Mouse (Mus musculus): ENCODE measurements at regions not wholly inside any gene's neighbourhood (a gene's known extent, or its start where the extent isn't known, plus 50 kb on each side); places are given as distances from the start of the nearest gene placed in this dataset.
A peak's percentile ranks its signal among the peaks of the same experiment; 100 is the strongest.

GRCm38 (mm10) chr10:96860366-96860765 lies 243.6 kb downstream of the Btg1 start:
- DNase-seq (ENCODE audit: low spot score in 2 of 2), result no peak

DNA sequence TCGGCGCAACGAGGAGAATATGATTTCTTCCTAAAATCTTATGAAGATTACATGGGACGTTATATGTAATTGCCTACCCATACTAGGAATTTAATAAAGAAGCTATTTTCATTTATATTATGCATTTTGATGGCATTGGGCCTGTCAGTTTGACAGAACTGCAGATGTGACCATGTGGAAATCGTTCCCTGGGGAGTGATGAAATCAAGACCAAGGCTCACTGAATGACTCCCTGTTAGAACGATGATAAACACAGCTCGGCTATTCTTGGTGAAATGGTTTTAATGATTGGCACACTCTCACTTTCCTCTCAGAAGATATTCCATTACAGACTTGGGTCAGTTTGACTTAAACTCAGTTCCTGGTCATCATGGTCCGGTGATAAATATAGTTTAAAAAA lies 246.4 kb downstream of the Btg1 start:
- DNase-seq (ENCODE audit: low spot score in 2 of 2), result no peak

DNA sequence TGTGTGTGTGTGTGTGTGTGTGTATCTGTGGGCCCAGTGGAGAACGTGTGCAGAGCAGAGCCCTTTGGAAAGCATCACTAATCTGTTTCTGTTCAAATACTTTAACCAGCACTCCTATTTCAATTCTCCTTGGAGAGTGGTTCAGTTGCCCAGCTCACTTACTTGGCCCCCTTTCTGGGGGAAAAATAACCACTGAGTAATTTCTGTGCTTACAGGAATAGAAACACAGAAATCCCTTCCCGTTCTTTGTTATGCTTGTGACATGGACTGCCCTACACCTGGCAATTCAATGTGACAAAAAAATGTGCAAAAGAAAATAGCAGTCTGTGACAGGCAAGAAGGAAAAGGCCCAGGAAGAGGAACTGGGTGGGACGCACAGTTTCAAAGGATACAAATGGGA lies 249.7 kb downstream of the Btg1 start:
- DNase-seq (ENCODE audit: low spot score in 2 of 2), result no peak

DNA sequence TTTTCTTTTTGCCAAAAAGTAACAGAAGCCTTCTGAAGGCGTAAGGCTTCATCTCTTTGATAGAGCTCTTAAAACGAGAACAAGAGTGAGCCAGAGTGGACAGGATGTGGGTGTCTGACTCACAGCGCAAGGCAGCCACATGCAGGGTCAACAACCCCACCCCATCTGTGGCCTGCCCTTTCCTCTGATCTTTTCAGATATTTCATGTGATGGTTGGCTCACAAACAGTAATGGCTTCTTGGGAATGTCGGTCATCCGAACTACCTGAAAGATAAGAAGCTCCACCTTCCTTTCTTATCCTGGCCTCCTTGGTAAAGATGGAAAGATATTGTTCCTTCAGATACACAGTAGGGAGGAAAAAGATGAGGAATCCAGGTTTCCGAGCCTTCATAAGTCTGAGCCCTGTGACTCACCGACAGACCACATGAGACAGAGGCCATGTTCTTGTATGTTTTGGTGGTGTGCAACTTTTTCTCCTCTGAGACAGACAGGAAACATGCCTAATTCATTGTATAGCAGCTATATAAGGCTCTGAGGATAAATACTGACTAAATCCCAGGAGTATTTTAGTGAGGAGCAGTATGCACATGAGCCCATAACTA lies 254.9 kb downstream of the Btg1 start:
- DNase-seq (ENCODE audit: low spot score in 2 of 2), result no peak

GRCm38 (mm10) chr10:96874646-96875045 lies 257.8 kb downstream of the Btg1 start:
- no peak for DNase-seq (ENCODE audit: low spot score in 2 of 2)

DNA sequence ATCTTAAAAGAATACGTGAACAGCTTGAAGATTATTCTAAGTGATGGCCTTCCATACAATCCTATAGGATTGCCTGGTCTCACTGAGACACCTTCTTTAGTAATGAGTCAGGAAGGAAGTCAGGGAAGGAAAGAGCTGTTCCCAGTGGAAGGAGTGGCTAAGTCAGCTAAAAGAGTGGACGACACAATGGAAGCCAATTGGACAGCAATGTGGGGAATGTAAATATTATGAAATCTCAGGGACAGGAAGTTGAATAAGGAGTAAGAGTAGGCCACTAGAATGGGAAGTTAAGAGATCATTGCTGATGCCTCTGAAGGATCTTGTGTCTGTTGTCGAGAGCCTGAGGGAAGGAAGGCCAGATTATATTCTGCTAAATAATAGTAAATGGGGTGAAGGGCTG lies 258.9 kb downstream of the Btg1 start:
- no peak for DNase-seq (ENCODE audit: low spot score in 2 of 2)

DNA sequence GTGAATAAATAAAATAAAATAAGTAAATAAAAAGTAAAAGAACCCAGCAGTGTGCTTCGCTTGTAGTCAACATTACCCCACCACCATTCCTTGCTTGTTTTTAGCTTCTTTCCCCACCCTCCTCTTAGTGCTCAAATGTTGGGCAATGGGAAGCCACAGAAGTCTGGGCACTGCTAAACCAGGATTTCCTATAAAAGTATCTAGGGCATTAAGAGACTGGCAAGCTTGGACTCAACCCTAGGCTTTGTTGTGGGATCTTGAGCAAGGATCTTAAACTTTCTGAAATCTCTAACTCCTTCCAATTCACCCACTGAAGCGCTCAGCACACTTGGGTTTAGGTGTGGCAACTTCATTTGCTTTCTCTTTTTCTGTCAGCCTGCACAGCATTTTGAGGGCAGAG lies 262.6 kb downstream of the Btg1 start:
- no peak for DNase-seq (ENCODE audit: low spot score in 2 of 2)

- no peak for DNase-seq (ENCODE audit: low spot score in 2 of 2)
Measured at GRCm38 (mm10) chr10:96880771-96881170, 264.0 kb downstream of the Btg1 start.

DNA sequence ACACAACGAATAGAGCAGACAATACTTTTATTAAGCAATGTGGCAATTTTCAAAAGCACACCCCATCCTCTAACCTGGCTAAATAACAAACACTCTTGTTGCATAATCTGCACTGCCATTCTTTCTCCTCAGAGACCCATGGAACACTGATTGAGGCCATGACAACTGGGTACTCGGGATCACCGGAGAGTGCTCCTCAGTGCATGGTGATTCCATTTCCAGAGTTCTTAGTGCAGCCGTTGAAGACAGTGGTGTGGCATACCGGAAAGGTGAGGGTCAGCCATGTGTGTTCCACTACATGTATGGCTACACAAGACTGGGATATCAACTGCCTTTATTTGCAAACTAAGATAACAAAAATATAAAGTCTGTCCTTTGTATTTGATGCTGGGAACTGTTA lies 264.4 kb downstream of the Btg1 start:
- no peak for DNase-seq (ENCODE audit: low spot score in 2 of 2)

- no peak for DNase-seq (ENCODE audit: low spot score in 2 of 2)
Measured at GRCm38 (mm10) chr10:96881660-96882059, 264.9 kb downstream of the Btg1 start.

DNA sequence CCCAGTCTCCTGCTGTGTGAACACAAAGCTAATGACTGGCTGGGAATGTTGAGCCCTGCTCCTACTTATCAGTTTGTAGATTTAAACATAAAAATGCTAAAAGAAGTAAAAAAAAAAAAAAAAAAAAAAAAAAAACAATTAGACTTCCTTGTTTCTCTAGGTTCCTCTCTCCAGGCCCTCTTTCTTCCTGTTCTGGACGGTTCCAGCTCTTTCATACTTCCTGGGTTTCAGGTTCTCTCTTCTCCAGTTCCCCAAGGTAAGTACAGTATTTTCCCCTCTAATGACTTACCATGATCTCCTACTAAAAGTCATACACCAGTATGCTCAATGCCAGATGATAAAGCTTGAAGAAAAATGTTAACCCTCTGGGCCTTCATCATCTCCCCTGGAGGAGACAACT lies 284.3 kb downstream of the Btg1 start:
- DNase-seq (ENCODE audit: low spot score in 2 of 2), result no peak

GRCm38 (mm10) chr10:96905098-96905809 lies 288.4 kb downstream of the Btg1 start:
- DNase-seq (ENCODE audit: low spot score in 2 of 2), result no peak

GRCm38 (mm10) chr10:96909661-96910315 lies 293.0 kb downstream of the Btg1 start:
- DNase-seq (ENCODE audit: low spot score in 2 of 2), result no peak

DNA sequence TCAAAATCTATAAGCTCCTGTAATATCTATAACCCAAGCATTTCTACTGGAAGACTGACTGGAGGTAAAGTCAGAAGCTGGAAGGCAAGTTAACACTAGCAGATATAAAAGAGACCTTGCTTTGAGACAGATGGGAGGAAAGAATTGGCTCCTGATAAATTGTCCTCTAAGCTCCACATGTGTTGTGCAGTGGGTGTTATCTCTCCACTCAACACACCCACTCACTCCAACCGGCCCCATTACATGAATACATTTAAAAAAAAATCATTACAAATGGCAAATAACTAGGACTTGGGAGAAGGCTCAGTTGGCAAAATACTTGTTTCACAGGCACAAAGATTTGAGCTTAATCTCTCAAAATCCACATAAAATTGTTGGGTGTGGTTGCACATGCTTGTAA lies 304.4 kb downstream of the Btg1 start:
- DNase-seq (ENCODE audit: low spot score in 2 of 2), result no peak

DNA sequence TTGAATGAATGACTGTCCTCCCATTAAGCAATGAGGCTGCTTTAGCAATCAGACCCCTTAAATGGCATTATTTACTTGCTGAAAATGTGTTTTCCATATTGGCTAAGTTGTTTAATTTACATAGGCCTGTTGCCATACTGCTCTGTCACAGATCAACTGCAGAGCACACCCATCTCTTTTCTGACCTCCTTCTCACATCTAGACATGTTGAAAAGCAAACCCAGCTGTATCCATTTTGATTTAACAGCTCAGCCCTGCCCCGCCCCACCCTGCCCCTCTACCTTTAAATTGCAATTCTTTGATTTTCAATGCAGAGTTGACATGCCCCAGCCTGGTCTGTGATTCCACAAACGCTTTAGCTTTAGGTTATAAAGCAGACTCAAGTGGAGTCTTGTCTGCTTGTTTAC lies 307.5 kb downstream of the Btg1 start:
- no peak for DNase-seq (ENCODE audit: low spot score in 2 of 2)

- no peak for DNase-seq (ENCODE audit: low spot score in 2 of 2)
Measured at GRCm38 (mm10) chr10:96924722-96925121, 307.9 kb downstream of the Btg1 start.

DNA sequence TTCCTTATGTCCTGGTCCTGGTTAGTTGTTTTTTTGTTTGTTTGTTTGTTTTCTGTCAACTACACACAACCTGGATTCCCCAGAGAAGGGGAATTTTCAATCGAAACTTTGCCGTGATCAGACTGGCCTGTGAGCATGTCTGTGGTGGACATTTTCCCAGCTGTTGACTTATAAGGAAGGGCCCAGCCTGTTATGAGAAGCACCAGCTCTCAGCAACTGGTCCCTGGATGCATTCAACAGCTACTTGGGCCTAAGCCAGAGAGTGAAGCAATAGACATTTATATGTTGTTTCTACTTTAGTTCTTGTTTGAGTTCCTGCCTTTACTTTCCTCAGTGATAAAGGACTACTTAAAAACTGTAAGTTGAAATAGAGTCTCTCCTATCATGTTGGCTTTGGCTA lies 309.0 kb downstream of the Btg1 start:
- DNase-seq (ENCODE audit: low spot score in 2 of 2), result no peak

DNA sequence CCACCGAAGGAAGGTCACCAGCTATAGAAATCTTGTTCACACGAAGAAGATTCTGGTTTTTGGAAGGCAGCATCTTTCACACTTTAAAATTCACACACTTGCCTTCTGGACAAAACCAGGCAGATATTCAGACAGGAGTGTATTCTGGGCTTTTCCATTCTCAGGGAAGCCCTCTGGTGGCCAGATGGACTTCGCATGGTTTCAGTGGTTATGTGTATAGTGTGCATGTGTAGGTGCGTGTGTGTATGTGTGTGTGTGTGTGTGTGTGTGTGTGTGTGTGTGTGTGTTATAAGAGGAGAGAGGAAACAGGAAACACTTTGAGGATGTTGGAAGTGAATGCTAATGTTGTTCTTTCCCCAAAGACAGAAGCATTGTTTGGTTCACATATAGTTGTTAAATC lies 317.9 kb downstream of the Btg1 start:
- peak; percentile 18 to 57 for DNase-seq (ENCODE audit: low spot score in 2 of 2)

GRCm38 (mm10) chr10:96940887-96941518 lies 324.2 kb downstream of the Btg1 start:
- no peak for DNase-seq (ENCODE audit: low spot score in 2 of 2)

- DNase-seq (ENCODE audit: low spot score in 2 of 2), result no peak
Measured at GRCm38 (mm10) chr10:96944229-96944628, 327.4 kb downstream of the Btg1 start.

DNA sequence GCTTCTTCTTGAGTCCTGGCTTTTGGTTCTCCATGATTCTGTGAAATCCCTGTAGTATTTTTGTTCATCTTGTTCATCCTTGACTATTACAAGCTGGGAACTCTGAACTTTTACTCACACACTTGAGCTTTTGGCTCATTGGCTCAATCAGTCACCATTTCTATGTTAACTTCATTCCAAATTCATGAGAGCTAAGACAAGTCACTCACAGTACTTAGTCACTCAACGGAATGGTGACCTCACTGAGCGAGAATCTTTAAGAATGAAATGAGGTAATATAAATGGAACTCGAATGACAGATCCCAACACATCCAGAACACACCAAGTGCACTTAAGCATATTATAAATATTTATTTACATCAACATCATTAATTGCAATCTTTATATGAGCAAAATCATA lies 331.2 kb downstream of the Btg1 start:
- no peak for DNase-seq (ENCODE audit: low spot score in 2 of 2)

GRCm38 (mm10) chr10:96948871-96949270 lies 332.1 kb downstream of the Btg1 start:
- no peak for DNase-seq (ENCODE audit: low spot score in 2 of 2)

Data from thymus, postnatal 10 days (tissue).